Mouse (Mus musculus): Measurements from ENCODE around the gene Gm10803. TPM values are rescaled to one million over a fixed set of nuclear protein-coding genes. Genes with fewer than 3 reads are reported as not detected.
"Not testable (repeated sequence)": the region's sequence is repeated elsewhere in the genome, so short reads cannot be mapped to it uniquely, and the experiment has no call there.

The Gm10803 gene
- total RNA-seq (2015; ENCODE audit: low replicate concordance) (not detected in 2 replicates), total RNA-seq (2017; ENCODE audit: low replicate concordance) (0.17 TPM in 1 of 2 replicates, not detected in the other)

GRCm38 (mm10) chr2:93560268-93560667 is at the start of gene Gm10803:
Gene Gm10803 (plus strand): TSS chr2:93560568.
- not testable (repeated sequence) for ATAC-seq (replicated peaks; ENCODE audit: low FRiP score, poor library complexity, severe bottlenecking)

- no peak for ATAC-seq (replicated peaks; ENCODE audit: low FRiP score, poor library complexity, severe bottlenecking)
Measured at GRCm38 (mm10) chr2:93510839-93511238, 49.5 kb upstream of the Gm10803 start.

- ATAC-seq (replicated peaks; ENCODE audit: low FRiP score, poor library complexity, severe bottlenecking) = no peak
Measured at GRCm38 (mm10) chr2:93512130-93512529, 48.2 kb upstream of the Gm10803 start.

GRCm38 (mm10) chr2:93515246-93515645 is 45.1 kb upstream of the Gm10803 start:
- no peak for ATAC-seq (replicated peaks; ENCODE audit: low FRiP score, poor library complexity, severe bottlenecking)

- no peak for ATAC-seq (replicated peaks; ENCODE audit: low FRiP score, poor library complexity, severe bottlenecking)
Measured at GRCm38 (mm10) chr2:93521042-93521441, 39.3 kb upstream of the Gm10803 start.

- no peak for ATAC-seq (replicated peaks; ENCODE audit: low FRiP score, poor library complexity, severe bottlenecking)
Measured at GRCm38 (mm10) chr2:93521571-93521970, 38.8 kb upstream of the Gm10803 start.

GRCm38 (mm10) chr2:93522005-93522404 is 38.4 kb upstream of the Gm10803 start:
- ATAC-seq (replicated peaks; ENCODE audit: low FRiP score, poor library complexity, severe bottlenecking) = no peak

GRCm38 (mm10) chr2:93525033-93525762 is 35.2 kb upstream of the Gm10803 start:
- ATAC-seq (replicated peaks; ENCODE audit: low FRiP score, poor library complexity, severe bottlenecking) = no peak

- ATAC-seq (replicated peaks; ENCODE audit: low FRiP score, poor library complexity, severe bottlenecking) = no peak
Measured at GRCm38 (mm10) chr2:93529602-93530001, 30.8 kb upstream of the Gm10803 start.

- no peak for ATAC-seq (replicated peaks; ENCODE audit: low FRiP score, poor library complexity, severe bottlenecking)
Measured at GRCm38 (mm10) chr2:93533891-93534290, 26.5 kb upstream of the Gm10803 start.

- ATAC-seq (replicated peaks; ENCODE audit: low FRiP score, poor library complexity, severe bottlenecking) = no peak
Measured at GRCm38 (mm10) chr2:93537385-93537967, 22.9 kb upstream of the Gm10803 start.

- no peak for ATAC-seq (replicated peaks; ENCODE audit: low FRiP score, poor library complexity, severe bottlenecking)
Measured at GRCm38 (mm10) chr2:93538140-93538539, 22.2 kb upstream of the Gm10803 start.

GRCm38 (mm10) chr2:93541771-93542170 is 18.6 kb upstream of the Gm10803 start:
- ATAC-seq (replicated peaks; ENCODE audit: low FRiP score, poor library complexity, severe bottlenecking) = no peak

GRCm38 (mm10) chr2:93552676-93553521 is 7.5 kb upstream of the Gm10803 start:
- ATAC-seq (replicated peaks; ENCODE audit: low FRiP score, poor library complexity, severe bottlenecking) = no peak

GRCm38 (mm10) chr2:93553905-93554304 is 6.5 kb upstream of the Gm10803 start:
- ATAC-seq (replicated peaks; ENCODE audit: low FRiP score, poor library complexity, severe bottlenecking) = no peak

GRCm38 (mm10) chr2:93565647-93566046 is 5.3 kb downstream of the Gm10803 start:
- no peak for ATAC-seq (replicated peaks; ENCODE audit: low FRiP score, poor library complexity, severe bottlenecking)

GRCm38 (mm10) chr2:93567675-93568074 is 7.3 kb downstream of the Gm10803 start:
- ATAC-seq (replicated peaks; ENCODE audit: low FRiP score, poor library complexity, severe bottlenecking) = no peak

GRCm38 (mm10) chr2:93572565-93572964 is 12.2 kb downstream of the Gm10803 start:
- no peak for ATAC-seq (replicated peaks; ENCODE audit: low FRiP score, poor library complexity, severe bottlenecking)

GRCm38 (mm10) chr2:93581271-93581670 is 20.9 kb downstream of the Gm10803 start:
- no peak for ATAC-seq (replicated peaks; ENCODE audit: low FRiP score, poor library complexity, severe bottlenecking)

GRCm38 (mm10) chr2:93585821-93586220 is 25.5 kb downstream of the Gm10803 start:
- ATAC-seq (replicated peaks; ENCODE audit: low FRiP score, poor library complexity, severe bottlenecking) = no peak
